ENCODE assay signal across 10 mouse cellular contexts in genomic region chr1:132290921-132291675, GRCm38 (mm10). TPM values are rescaled to one million over a fixed set of nuclear protein-coding genes. Genes with fewer than 3 reads are reported as not detected.
A peak's percentile ranks its signal among the peaks of the same experiment; 100 is the strongest.
DNase-seq lines count a peak whose midpoint lies in the region; ATAC-seq lines count a peak whose summit lies in the region.
"Had no signal": no experiment of that assay in that cellular context is flagged by ENCODE, and none has a peak within 500 bp of the region (broad histone marks: within the 10 kb centered on the region; RNA-seq: fewer than 3 reads in every experiment).

No protein-coding gene starts in this region.

- ATAC-seq in embryonic facial prominence, embryonic 12.5 days (ENCODE audit: insufficient number of reproducible peaks, insufficient read depth, low FRiP score, low TSS enrichment): no peak
- ATAC-seq in inflammation-experienced regulatory T-cells, adult 6 months: no peak

- peaks cover 30% of the 10 kb centered on the region for H3K4me1 ChIP-seq in embryonic facial prominence, embryonic 12.5 days
- peaks cover 36% of the 10 kb centered on the region for H3K4me1 ChIP-seq in limb, embryonic 10.5 days

- DNase-seq in embryo, embryonic 10 days (ENCODE audit: low spot score): peak; percentile 31
- DNase-seq in embryo, embryonic 9.5 days (ENCODE audit: extremely low spot score): no peak
- DNase-seq in 3T3-L1 (ENCODE audit: low read depth, low spot score): peak; percentile 82
- no peak for DNase-seq in limb, embryonic 10.5 days (ENCODE audit: low spot score)
- DNase-seq in right cerebral cortex, adult 2 months (ENCODE audit: low spot score in 2 of 2): no peak
- DNase-seq in right cerebral cortex, postnatal 25 days: no peak

- no peaks in the 10 kb centered on the region for H3K9me3 ChIP-seq in embryonic facial prominence, embryonic 12.5 days
- no peaks in the 10 kb centered on the region for H3K9me3 ChIP-seq in limb, embryonic 10.5 days (replicated peaks)
- H3K9me3 ChIP-seq: heart, embryonic 13.5 days had no signal

- no peaks in the 10 kb centered on the region for H3K36me3 ChIP-seq in embryonic facial prominence, embryonic 12.5 days
- H3K36me3 ChIP-seq in limb, embryonic 10.5 days: no peaks in the 10 kb centered on the region
- H3K36me3 ChIP-seq: heart, embryonic 13.5 days had no signal

- 33% methylated on average over 11 of the region's 11 CpGs for WGBS in embryonic facial prominence, embryonic 12.5 days
- WGBS in limb, embryonic 10.5 days: 29% methylated on average over 11 of the region's 11 CpGs

- H3K27me3 ChIP-seq in embryonic facial prominence, embryonic 12.5 days: peaks cover 18% of the 10 kb centered on the region
- H3K27me3 ChIP-seq in limb, embryonic 10.5 days (ENCODE audit: low read depth, poor library complexity, severe bottlenecking): peaks cover 43% of the 10 kb centered on the region

- H3K9ac ChIP-seq in embryonic facial prominence, embryonic 12.5 days: no peak overlapping the region
- H3K9ac ChIP-seq: heart, embryonic 13.5 days had no signal

- H3K4me2 ChIP-seq in embryonic facial prominence, embryonic 12.5 days (replicated peaks): no peak overlapping the region
- H3K4me2 ChIP-seq: heart, embryonic 13.5 days; liver, embryonic 11.5 days had no signal

- no peak overlapping the region for H3K4me3 ChIP-seq in embryonic facial prominence, embryonic 12.5 days
- H3K4me3 ChIP-seq in limb, embryonic 10.5 days: no peak overlapping the region
- H3K4me3 ChIP-seq: heart, embryonic 13.5 days had no signal

- H3K27ac ChIP-seq in embryonic facial prominence, embryonic 12.5 days: peak overlapping the region; percentile 75; the same call in 1 of the 2 replicates
- peak overlapping the region; percentile 56 for H3K27ac ChIP-seq in limb, embryonic 10.5 days
- H3K27ac ChIP-seq: heart, embryonic 13.5 days had no signal

RNA-seq across cellular contexts. Expression of gene Klhdc8a, which starts 7.3 kb away (rescaled TPM):
- polyA plus RNA-seq in embryonic facial prominence, embryonic 12.5 days (2016; fragmentation: Nextera tagmentation; extraction: Ambion mirVana): 0.47 and 0.87 TPM in 2 replicates
- not detected in 2 replicates for polyA plus RNA-seq in limb, embryonic 10.5 days (2016; fragmentation: Nextera tagmentation; extraction: Ambion mirVana)
- polyA plus RNA-seq in inflammation-experienced regulatory T-cells, adult 6 months (2017; shearing (Covaris generic)): not detected

RNA-seq across cellular contexts. Expression of gene Nuak2, which starts 24.8 kb away (rescaled TPM):
- polyA plus RNA-seq in embryonic facial prominence, embryonic 12.5 days (2016; fragmentation: Nextera tagmentation; extraction: Ambion mirVana): 6.3 TPM in 2 replicates
- 0.84 and 0.92 TPM in 2 replicates for polyA plus RNA-seq in limb, embryonic 10.5 days (2016; fragmentation: Nextera tagmentation; extraction: Ambion mirVana)
- 1 to 10 TPM; 2.2 to 3.0 (median 2.6) TPM for polyA plus RNA-seq in inflammation-experienced regulatory T-cells, adult 6 months (2017; shearing (Covaris generic))

Comparison
In these comparisons a context has a peak if more than half of its experiments do, and no peak if none do; other contexts are left out.
1. DNase-seq: peak in embryo, embryonic 10 days (single experiment) and 3T3-L1 (single experiment); none in embryo, embryonic 9.5 days (single experiment), limb, embryonic 10.5 days (single experiment), right cerebral cortex, adult 2 months (0 of 2) and right cerebral cortex, postnatal 25 days (single experiment).